Mouse (Mus musculus) intestine, embryonic 14.5 days (tissue): ENCODE measurements around the gene Smpdl3b. TPM values are rescaled to one million over a fixed set of nuclear protein-coding genes. Genes with fewer than 3 reads are reported as not detected.
"Not testable (repeated sequence)": the region's sequence is repeated elsewhere in the genome, so short reads cannot be mapped to it uniquely, and the experiment has no call there.

Experiments
- ATAC-seq: fragments of 200-750 bp; cut with Nextera tagmentation; replicated peaks from 2 replicates; pipeline ENCODE4 v1.8.0; 2017; ENCODE audit warnings: low read depth, moderate number of reproducible peaks, moderate TSS enrichment, moderate library complexity; ENCODE audit not compliant: low FRiP score, low TSS enrichment
- DNase-seq: peaks from one replicate; pipeline ENCODE4 v3.0.0-alpha.2; 2018; ENCODE audit warnings: low spot score
- H3K27ac ChIP-seq: fragments of 300-500 bp; sonication (generic); 2 replicates; pipeline ENCODE4 v1.5.1; 2014; ENCODE audit warnings: low read depth, mild to moderate bottlenecking, control low read depth
- H3K27me3 ChIP-seq: fragments of 300-500 bp; sonication (generic); replicated peaks from 2 replicates; pipeline ENCODE4 v1.6.1; 2014; ENCODE audit warnings: low read length, control low read depth; ENCODE audit not compliant: control insufficient read depth, insufficient read depth
- H3K36me3 ChIP-seq: fragments of 300-500 bp; sonication (generic); 2 replicates; pipeline ENCODE4 v1.6.1; 2014; ENCODE audit warnings: low read length, control low read depth; ENCODE audit not compliant: control insufficient read depth, insufficient read depth
- H3K4me1 ChIP-seq: fragments of 300-500 bp; sonication (generic); replicated peaks from 2 replicates; pipeline ENCODE4 v1.6.1; 2014; ENCODE audit warnings: low read length, control low read depth, mixed read lengths; ENCODE audit not compliant: control insufficient read depth, insufficient read depth
- H3K4me2 ChIP-seq: fragments of 300-500 bp; sonication (generic); 2 replicates; pipeline ENCODE4 v1.6.1; 2014; ENCODE audit warnings: low read length
- H3K4me3 ChIP-seq: fragments of 300-500 bp; sonication (generic); 2 replicates; pipeline ENCODE4 v1.5.1; 2014; ENCODE audit warnings: low read depth, low read length, control low read depth, mixed read lengths
- H3K9ac ChIP-seq: fragments of 300-500 bp; sonication (generic); 2 replicates; pipeline ENCODE4 v1.6.1; 2014; ENCODE audit warnings: mild to moderate bottlenecking, low read length
- H3K9me3 ChIP-seq: fragments of 300-500 bp; sonication (generic); 2 replicates; pipeline ENCODE4 v1.6.1; 2016; ENCODE audit warnings: low read length, control low read depth; ENCODE audit not compliant: control insufficient read depth
- WGBS: fragments of 180-500 bp; shearing (Covaris S2); extraction: QIAGEN DNeasy Blood & Tissue Kit; methylation state at CpG from one replicate; pipeline ENCODE4 v1.1.7; 2014; 5-methylcytosine and 5-hydroxymethylcytosine counted together
- polyA plus RNA-seq: library from polyadenylated mRNA; unstranded; fragments of >200 nt; fragmentation: Nextera tagmentation; extraction: Ambion mirVana; gene quantifications from 2 replicates; pipeline ENCODE4 v1.2.1, GENCODE M21; 2014

The Smpdl3b gene
- polyA plus RNA-seq, 1 experiment from 2014 or later = 7.8 TPM

DNA sequence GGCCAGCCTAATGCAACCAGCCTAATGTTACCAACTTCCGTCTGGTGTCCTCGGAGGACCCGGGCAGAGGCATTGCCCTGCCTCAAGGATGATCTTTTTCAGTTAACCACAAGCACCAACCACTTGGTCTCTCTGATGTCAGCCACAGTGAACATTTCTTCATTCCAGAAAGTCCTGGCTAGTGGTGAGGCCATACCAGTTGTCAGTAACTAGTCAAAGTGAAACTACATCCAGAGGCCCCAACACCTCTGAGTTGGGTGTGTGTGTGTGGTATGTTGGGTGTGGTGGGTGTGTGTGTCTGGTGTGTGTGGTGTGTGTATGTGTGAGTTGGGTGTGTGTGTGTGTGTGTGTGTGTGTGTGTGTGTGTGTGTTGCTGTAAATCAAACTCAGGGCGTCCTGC is 8.3 kb downstream of the Smpdl3b start:
- WGBS = 93% methylated on average over 4 of the region's 4 CpGs
- H3K9me3 ChIP-seq = no peaks in the 10 kb centered on the region
- H3K27ac ChIP-seq = no peak overlapping the region
- no peak overlapping the region for H3K4me3 ChIP-seq
- H3K27me3 ChIP-seq = no peaks in the 10 kb centered on the region
- ATAC-seq = no peak
- no peak overlapping the region for H3K9ac ChIP-seq
- H3K4me2 ChIP-seq = no peak overlapping the region
- DNase-seq = no peak
- no peaks in the 10 kb centered on the region for H3K36me3 ChIP-seq
- no peaks in the 10 kb centered on the region for H3K4me1 ChIP-seq

DNA sequence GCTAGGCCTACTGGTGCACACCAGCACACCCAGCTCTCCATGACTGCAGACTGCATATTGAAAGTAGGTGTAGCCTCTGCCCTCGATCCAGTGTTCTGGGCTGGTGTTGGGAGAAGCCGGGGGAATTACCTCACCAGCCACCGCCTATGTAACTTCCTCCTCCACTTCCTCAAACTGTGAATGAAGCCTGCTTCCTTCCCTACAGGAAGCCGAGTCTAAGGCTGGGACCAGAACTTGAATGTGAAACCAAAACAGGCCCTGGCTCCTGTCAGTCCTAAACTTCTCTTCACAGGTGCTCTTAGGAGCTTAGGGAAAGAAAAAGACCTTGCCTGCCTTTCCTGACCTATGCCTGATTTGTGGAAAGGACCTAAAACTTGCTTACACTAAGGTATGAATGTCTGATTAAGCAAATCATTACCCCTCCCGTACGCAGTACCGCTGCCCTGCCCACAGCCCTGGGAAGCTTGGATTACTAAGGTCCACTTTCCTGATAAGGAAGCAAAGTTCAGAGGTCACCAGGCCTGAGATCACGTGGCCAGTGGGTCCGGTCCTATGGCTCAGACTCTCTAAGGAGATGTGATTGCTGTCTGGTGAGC is 9.3 kb downstream of the Smpdl3b start:
- Histone ChIP-seq H3K4me2 (0 out of 2 replicates have a peak overlapping the region, but pooled peaks have one; percentile 23), H3K4me3 (no peak overlapping the region), H3K27me3 (no peaks in the 10 kb centered on the region), H3K9me3 (no peaks in the 10 kb centered on the region), H3K4me1 (no peaks in the 10 kb centered on the region), H3K27ac (peak overlapping the region; percentile 36; the same call in 1 of the 2 replicates), H3K36me3 (no peaks in the 10 kb centered on the region), H3K9ac (no peak overlapping the region)
- 53% methylated on average over 9 of the region's 9 CpGs for WGBS
- DNase-seq (no peak), ATAC-seq (peak; percentile 44; the same call in 1 of the 2 replicates)

DNA sequence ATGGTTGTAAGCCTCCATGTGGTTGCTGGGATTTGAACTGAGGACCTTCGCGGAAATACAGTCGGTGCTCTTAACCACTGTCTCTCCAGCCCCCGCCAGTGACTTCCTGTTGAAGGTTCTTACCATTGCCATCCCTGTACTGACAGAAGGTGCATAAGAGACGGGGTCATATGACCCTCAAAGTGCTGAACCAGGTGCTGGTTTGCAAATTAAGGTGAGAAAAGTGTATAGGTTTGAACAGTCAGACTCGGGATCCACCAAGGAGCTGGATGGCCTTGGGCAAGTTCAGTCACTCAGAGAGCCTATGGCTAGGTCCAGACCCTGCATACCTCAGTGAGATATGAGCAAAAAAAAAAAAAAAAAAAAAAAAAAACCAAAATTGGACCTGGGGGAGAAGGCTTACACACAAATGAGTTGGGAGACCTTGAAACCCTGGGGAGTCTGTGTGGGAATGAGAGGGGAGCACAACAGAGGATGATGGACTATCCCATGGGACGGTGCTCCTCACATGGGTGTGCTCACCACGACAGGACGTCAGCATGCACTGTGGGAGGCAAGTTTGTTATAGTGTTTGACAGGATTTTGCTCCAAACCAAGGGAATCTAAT is 10.0 kb downstream of the Smpdl3b start:
- Histone ChIP-seq H3K9me3 (no peaks in the 10 kb centered on the region), H3K9ac (no peak overlapping the region), H3K4me3 (no peak overlapping the region), H3K4me1 (no peaks in the 10 kb centered on the region), H3K27me3 (no peaks in the 10 kb centered on the region), H3K4me2 (no peak overlapping the region), H3K36me3 (no peaks in the 10 kb centered on the region), H3K27ac (no peak overlapping the region)
- DNase-seq (no peak), ATAC-seq (no peak)
- WGBS = 83% methylated on average over 9 of the region's 9 CpGs

DNA sequence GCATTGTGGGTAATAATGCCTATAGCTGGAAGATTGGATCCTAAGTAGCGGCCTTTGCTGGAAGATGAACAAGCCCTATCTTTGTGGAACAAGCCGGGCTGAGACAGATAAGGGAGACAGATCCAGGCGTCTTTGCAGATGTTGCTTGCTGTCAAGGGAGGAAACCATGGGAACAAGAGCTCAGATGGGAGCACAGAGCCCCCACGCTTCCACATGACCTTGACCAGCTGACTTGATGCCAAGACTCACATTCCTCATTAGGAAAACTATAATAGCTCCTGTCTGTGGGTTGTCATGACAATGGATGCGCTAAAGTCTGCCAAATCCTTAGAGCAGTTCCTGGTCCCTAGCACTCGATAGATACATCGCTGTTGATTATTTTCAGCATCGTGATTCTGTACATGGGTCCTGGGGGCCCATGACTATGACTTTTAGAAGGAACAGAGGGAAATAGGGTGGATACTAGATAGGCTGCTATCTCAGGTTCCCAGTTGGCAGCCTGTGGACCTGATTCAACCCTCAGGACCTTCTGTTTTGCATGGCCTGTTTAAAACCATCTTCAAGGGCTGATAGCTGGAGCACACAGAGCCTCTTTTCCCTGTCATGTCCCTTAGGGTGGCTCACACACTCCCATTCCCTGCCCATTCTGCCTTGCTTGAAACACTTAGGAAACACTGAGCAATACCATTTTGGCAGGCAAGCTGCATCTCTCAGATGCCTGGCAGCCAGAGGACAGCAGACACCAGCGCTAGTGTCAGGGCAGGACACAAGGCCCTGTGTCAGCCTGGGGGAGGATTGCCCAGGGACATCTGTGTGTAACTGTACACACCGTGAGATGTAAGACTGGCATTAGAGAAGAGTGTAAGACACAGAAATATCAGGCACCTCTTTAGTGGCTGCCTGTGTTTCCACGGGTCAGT is 12.8 kb downstream of the Smpdl3b start:
- Histone ChIP-seq H3K4me3 (no peak overlapping the region), H3K4me1 (no peaks in the 10 kb centered on the region), H3K27me3 (no peaks in the 10 kb centered on the region), H3K9me3 (no peaks in the 10 kb centered on the region), H3K36me3 (no peaks in the 10 kb centered on the region), H3K9ac (no peak overlapping the region), H3K4me2 (no peak overlapping the region), H3K27ac (no peak overlapping the region)
- 73% methylated on average over 11 of the region's 11 CpGs for whole genome bisulfite sequencing
- no peak for ATAC-seq
- no peak for DNase-seq

DNA sequence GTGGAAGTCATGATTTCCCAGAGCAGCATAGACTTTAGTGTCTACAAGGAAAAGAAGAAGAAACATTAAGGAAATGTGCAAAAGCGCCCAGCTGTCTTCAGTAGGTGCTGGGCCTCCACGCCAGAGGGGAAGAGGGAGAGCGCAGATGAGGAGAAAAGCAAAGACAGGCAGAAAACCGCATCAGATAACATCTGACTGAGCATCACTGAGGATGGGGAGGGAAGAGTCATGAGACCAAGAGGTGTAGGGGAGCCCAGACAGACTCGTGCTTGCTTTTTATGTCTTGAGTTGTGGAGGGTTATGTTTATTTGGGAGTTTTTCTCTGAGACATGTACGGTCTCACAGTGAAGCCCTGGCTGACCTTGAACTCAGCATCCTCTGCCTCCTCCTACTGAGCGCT is 15.6 kb downstream of the Smpdl3b start:
- Histone ChIP-seq H3K36me3 (no peaks in the 10 kb centered on the region), H3K27ac (no peak overlapping the region), H3K27me3 (no peaks in the 10 kb centered on the region), H3K9me3 (no peaks in the 10 kb centered on the region), H3K4me3 (no peak overlapping the region), H3K4me1 (no peaks in the 10 kb centered on the region), H3K4me2 (no peak overlapping the region), H3K9ac (no peak overlapping the region)
- DNase-seq (no peak), ATAC-seq (no peak)
- 89% methylated on average over 7 of the region's 7 CpGs for WGBS

DNA sequence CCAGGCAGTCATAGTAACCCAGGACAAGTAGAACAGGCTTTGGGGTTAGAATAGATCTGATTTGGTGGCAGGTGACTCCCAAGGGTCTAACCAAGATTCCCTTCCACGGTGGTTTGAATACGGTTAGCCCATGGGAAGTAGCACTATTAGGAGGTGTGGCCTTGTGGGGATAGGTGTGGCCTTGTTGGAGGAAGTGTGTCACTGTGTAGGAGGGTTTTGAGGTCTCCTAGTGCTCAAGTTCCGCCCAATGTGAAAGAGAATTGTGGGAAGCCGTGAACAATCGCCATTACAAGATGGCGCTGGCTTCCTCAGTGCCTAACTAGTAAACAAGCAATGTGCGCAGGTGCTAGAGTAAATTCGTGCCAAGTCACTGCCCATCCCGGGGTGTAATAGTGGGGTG is 19.9 kb downstream of the Smpdl3b start:
- DNase-seq, ATAC-seq, H3K4me2 ChIP-seq, H3K4me3 ChIP-seq, H3K27ac ChIP-seq, H3K9me3 ChIP-seq, H3K9ac ChIP-seq, H3K27me3 ChIP-seq, H3K36me3 ChIP-seq, H3K4me1 ChIP-seq: not testable (repeated sequence)
- 90% methylated on average over 9 of the region's 9 CpGs for WGBS

DNA sequence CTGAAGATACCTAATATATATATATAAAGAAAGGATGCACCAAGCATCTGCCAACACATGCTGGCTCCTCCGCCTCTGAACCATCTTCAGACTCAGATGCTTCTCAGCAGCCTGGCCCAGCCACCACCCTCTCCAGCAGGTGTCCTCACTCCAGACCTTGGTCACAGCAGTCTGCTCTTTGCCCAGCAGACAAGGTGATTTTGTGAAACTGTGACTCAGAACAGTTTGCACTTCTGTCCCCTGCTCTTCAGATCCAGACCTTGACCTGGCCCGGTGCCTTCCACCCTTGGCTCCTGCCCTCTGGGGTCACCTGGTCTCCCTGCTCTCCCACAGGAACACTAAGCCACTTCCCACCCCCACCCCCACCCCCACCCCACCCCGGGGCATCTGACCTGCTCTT is 21.2 kb downstream of the Smpdl3b start:
- WGBS = 56% methylated on average over 3 of the region's 3 CpGs
- H3K9ac ChIP-seq = no peak overlapping the region
- no peak for DNase-seq
- peaks cover 6% of the 10 kb centered on the region for H3K4me1 ChIP-seq
- no peak for ATAC-seq
- H3K36me3 ChIP-seq = no peaks in the 10 kb centered on the region
- no peak overlapping the region for H3K4me2 ChIP-seq
- H3K9me3 ChIP-seq = no peaks in the 10 kb centered on the region
- H3K27ac ChIP-seq = no peak overlapping the region
- no peak overlapping the region for H3K4me3 ChIP-seq
- no peaks in the 10 kb centered on the region for H3K27me3 ChIP-seq

DNA sequence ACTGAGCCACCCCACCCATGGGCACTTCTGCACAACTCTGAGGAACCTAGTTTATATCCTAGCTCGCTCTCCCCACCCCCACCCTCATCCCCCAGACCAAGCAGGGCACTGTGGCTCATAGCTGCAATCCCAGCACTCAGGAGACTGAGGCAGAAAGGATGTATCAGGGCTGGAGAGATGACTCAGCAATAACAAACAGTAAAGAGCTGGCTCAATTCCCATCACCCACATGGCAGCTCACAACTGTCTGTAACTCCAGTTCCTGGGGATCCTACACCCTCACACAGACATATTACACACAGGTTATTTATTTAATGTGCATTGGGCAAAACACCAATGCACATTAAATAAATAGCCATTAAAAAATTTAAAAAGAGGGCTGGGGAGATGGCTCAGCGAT is 21.7 kb downstream of the Smpdl3b start:
- Histone ChIP-seq H3K36me3 (no peaks in the 10 kb centered on the region), H3K4me3 (no peak overlapping the region), H3K4me2 (no peak overlapping the region), H3K4me1 (peaks cover 6% of the 10 kb centered on the region), H3K27me3 (no peaks in the 10 kb centered on the region), H3K27ac (no peak overlapping the region), H3K9me3 (no peaks in the 10 kb centered on the region), H3K9ac (no peak overlapping the region)
- no peak for ATAC-seq
- no peak for DNase-seq
- WGBS = 82% methylated on average over 2 of the region's 2 CpGs
